Mouse (Mus musculus) E14TG2a.4 (cell line): ENCODE measurements at regions not wholly inside any gene's neighbourhood (a gene's known extent, or its start where the extent isn't known, plus 50 kb on each side); places are given as distances from the start of the nearest gene placed in this dataset.
A peak's percentile ranks its signal among the peaks of the same experiment; 100 is the strongest.

ENCODE experiments used
- H3K27me3 ChIP-seq: 2 replicates; pipeline ENCODE4 v1.6.1; 2014; ENCODE audit warnings: low read length, control low read depth; ENCODE audit not compliant: insufficient read depth
- H3K36me3 ChIP-seq: 2 replicates; pipeline ENCODE4 v1.6.1; 2014; ENCODE audit warnings: low read length, control low read depth; ENCODE audit not compliant: insufficient read depth
- H3K4me1 ChIP-seq: replicated peaks from 2 replicates; pipeline ENCODE4 v1.6.1; 2014; ENCODE audit warnings: low read depth, low read length, control low read depth
- H3K4me3 ChIP-seq: replicated peaks from 2 replicates; pipeline ENCODE4 v1.5.1; 2014; ENCODE audit warnings: mild to moderate bottlenecking, low read length
- H3K9me3 ChIP-seq: 2 replicates; pipeline ENCODE4 v1.6.1; 2014; ENCODE audit warnings: low read length, control low read depth
- CTCF ChIP-seq: conservative IDR thresholded peaks from 2 replicates; pipeline ENCODE4 v1.5.1; 2014; ENCODE audit warnings: low read length
- NANOG ChIP-seq: IDR thresholded peaks from 2 replicates; pipeline ENCODE4 v1.6.1; 2014; ENCODE audit warnings: borderline replicate concordance, low read length, mixed read lengths
- POU5F1 ChIP-seq: IDR thresholded peaks from 2 replicates; pipeline ENCODE4 v1.6.1; 2014; ENCODE audit warnings: low read length, borderline replicate concordance

- Histone ChIP-seq H3K4me3 (no peak overlapping the region), H3K9me3 (no peaks in the 10 kb centered on the region), H3K27me3 (no peaks in the 10 kb centered on the region), H3K4me1 (peaks cover 18% of the 10 kb centered on the region), H3K36me3 (no peaks in the 10 kb centered on the region)
- no peak for TF ChIP-seq NANOG
- no peak for TF ChIP-seq CTCF
- no peak for TF ChIP-seq POU5F1
Observed at GRCm38 (mm10) chr2:59406976-59407375, 77.5 kb upstream of the Dapl1 start.

GRCm38 (mm10) chr2:59407512-59407988, 76.9 kb upstream of the Dapl1 start:
- Histone ChIP-seq H3K4me3 (peak overlapping the region; percentile 48; the same call in 1 of the 2 replicates), H3K4me1 (peaks cover 15% of the 10 kb centered on the region), H3K9me3 (peaks cover 5% of the 10 kb centered on the region), H3K27me3 (no peaks in the 10 kb centered on the region), H3K36me3 (no peaks in the 10 kb centered on the region)
- TF ChIP-seq POU5F1 (no peak), NANOG (no peak), CTCF (no peak)

- Histone ChIP-seq H3K4me3 (peak overlapping the region; percentile 48; the same call in 1 of the 2 replicates), H3K9me3 (peaks cover 10% of the 10 kb centered on the region), H3K27me3 (no peaks in the 10 kb centered on the region), H3K4me1 (peaks cover 15% of the 10 kb centered on the region), H3K36me3 (no peaks in the 10 kb centered on the region)
- no peak for TF ChIP-seq CTCF
- TF ChIP-seq NANOG, result no peak
- no peak for TF ChIP-seq POU5F1
Observed at GRCm38 (mm10) chr2:59408040-59408587, 76.3 kb upstream of the Dapl1 start.

- Histone ChIP-seq H3K4me1 (no peaks in the 10 kb centered on the region), H3K36me3 (no peaks in the 10 kb centered on the region), H3K9me3 (peaks cover 42% of the 10 kb centered on the region), H3K27me3 (no peaks in the 10 kb centered on the region), H3K4me3 (no peak overlapping the region)
- no peak for TF ChIP-seq CTCF
- no peak for TF ChIP-seq NANOG
- no peak for TF ChIP-seq POU5F1
Observed at GRCm38 (mm10) chr2:59414612-59415011, 69.8 kb upstream of the Dapl1 start.

GRCm38 (mm10) chr2:59416491-59417195, 67.8 kb upstream of the Dapl1 start:
- Histone ChIP-seq H3K4me3 (no peak overlapping the region), H3K27me3 (no peaks in the 10 kb centered on the region), H3K4me1 (no peaks in the 10 kb centered on the region), H3K9me3 (peaks cover 42% of the 10 kb centered on the region), H3K36me3 (no peaks in the 10 kb centered on the region)
- TF ChIP-seq POU5F1 (no peak), NANOG (no peak), CTCF (no peak)

GRCm38 (mm10) chr2:59417384-59417955, 67.0 kb upstream of the Dapl1 start:
- H3K9me3 ChIP-seq, result peaks cover 38% of the 10 kb centered on the region
- TF ChIP-seq NANOG, result no peak
- no peak for TF ChIP-seq POU5F1
- TF ChIP-seq CTCF, result no peak
- H3K27me3 ChIP-seq, result no peaks in the 10 kb centered on the region
- H3K36me3 ChIP-seq, result no peaks in the 10 kb centered on the region
- no peaks in the 10 kb centered on the region for H3K4me1 ChIP-seq
- H3K4me3 ChIP-seq, result no peak overlapping the region

- H3K4me3 ChIP-seq, result no peak overlapping the region
- no peaks in the 10 kb centered on the region for H3K36me3 ChIP-seq
- TF ChIP-seq POU5F1 (no peak), NANOG (no peak), CTCF (no peak)
- peaks cover 9% of the 10 kb centered on the region for H3K9me3 ChIP-seq
- no peaks in the 10 kb centered on the region for H3K27me3 ChIP-seq
- no peaks in the 10 kb centered on the region for H3K4me1 ChIP-seq
Observed at GRCm38 (mm10) chr2:59420496-59420895, 64.0 kb upstream of the Dapl1 start.

- no peaks in the 10 kb centered on the region for H3K9me3 ChIP-seq
- H3K4me1 ChIP-seq, result no peaks in the 10 kb centered on the region
- no peaks in the 10 kb centered on the region for H3K27me3 ChIP-seq
- H3K4me3 ChIP-seq, result no peak overlapping the region
- no peak for TF ChIP-seq CTCF
- no peak for TF ChIP-seq NANOG
- TF ChIP-seq POU5F1, result no peak
- no peaks in the 10 kb centered on the region for H3K36me3 ChIP-seq
Observed at GRCm38 (mm10) chr2:59422291-59423242, 61.9 kb upstream of the Dapl1 start.
